Mouse (Mus musculus) MN1 (cell line): ENCODE data around the gene Dnph1.
A peak's percentile ranks its signal among the peaks of the same experiment; 100 is the strongest.

Experiments
- DNase-seq: peaks from one replicate; pipeline ENCODE4 v3.0.0-alpha.2; 2016; ENCODE audit warnings: low spot score

The Dnph1 gene

DNA sequence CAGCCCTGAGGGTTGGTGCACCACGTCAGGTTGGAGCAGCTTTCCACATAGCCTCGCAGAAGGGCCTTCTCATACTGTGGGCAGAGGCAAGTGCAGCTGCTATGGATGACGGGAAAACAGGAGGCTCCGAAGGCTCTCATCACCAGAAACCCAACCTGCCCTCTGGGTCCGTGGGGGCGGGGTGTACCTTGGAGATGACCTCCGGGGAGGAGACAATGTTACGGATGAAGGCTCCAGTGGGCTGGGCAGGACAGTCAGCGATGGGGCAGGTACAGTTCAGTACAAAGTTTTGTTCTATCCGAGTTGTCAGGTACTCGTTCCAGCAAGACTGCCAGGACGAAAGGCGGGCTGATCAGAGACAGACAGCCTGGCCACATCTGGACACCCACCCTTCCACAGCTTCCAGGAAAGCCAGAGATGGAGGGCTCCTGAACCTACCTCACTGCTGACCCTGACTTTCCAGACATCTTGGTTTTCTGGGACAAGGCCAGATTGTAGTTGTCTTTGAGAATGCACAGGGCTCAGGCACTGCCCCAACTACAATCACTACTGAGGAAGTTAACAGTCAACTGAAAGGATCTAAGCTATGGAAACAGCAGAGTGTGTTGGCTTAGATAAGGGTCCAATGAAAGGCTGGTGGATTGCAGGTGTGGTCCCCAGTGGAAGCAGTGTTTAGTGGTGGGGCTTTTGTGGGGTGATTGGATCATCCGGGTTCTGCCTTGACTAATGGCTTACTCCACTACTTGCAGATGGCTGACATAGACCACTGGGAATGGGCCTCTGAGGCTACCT is 7.5 kb downstream of the Dnph1 start:
- DNase-seq = no peak

DNA sequence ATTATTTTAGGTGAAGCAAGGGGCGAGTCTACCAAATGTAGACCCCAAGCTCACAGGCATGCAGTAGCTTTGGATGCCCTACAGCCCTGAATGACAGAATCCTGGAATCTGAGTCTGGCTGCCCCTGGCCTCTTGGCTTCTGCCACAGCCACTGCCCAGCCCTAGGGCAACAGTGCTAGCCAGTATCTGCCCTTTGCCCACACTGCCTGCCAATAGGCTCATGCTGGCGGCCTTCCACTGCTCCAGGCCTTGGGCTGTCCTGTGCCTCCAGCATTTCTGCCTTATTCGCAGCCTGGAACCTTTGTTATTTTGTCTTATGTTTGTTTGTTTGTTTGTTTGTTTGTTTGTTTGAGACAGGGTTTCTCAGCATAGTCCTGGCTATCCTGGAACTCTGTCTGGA is 9.1 kb downstream of the Dnph1 start:
- no peak for DNase-seq

DNA sequence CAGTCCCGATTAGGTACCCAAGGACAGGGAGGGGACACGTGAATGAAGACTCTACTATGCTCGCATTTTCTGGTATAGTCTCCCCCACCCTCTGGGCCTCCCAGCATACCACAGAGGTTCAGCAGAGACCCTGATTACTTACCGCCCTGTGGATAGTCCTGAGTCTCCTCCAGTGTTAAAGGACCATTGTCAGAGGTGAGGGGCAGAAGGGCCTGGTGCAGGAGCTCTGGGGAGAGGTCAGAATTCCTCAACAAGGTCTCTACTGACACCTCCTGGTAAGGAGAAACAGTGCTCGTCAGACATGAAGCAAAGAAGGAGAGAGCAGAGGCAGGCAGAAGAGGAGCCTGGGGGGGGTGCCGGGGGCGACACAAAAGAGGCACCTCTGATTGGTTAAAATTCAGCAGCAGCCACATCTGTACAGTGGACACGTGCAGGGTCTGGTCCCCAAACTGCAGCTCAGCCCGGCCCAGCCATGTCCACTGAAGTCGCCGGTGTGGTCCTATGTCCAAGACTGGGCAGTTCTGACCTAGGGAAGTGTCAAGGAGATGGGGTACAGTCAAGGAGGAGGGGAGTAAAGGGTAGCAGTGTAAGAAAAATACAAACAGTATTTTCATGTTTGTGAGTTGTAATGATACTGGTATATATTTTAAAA is 14.7 kb downstream of the Dnph1 start:
- peak; percentile 52 for DNase-seq

DNA sequence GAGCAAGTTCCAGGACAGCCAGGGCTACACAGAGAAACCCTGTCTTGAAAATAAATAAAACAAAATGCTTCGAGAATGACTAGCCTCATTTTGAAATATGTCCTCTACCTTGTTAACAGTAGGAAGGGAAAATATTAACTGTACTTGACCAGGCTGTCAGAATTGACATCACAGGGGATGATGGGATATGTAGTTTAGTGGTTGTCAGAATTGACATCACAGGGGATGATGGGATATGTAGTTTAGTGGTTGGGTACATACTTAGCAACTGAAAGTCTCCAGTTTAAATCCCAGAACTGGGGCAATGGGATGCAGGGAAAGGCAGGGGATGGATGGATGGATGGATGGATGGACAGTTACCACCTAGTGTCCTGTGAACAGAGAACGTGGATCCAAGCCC is 16.8 kb downstream of the Dnph1 start:
- no peak for DNase-seq

DNA sequence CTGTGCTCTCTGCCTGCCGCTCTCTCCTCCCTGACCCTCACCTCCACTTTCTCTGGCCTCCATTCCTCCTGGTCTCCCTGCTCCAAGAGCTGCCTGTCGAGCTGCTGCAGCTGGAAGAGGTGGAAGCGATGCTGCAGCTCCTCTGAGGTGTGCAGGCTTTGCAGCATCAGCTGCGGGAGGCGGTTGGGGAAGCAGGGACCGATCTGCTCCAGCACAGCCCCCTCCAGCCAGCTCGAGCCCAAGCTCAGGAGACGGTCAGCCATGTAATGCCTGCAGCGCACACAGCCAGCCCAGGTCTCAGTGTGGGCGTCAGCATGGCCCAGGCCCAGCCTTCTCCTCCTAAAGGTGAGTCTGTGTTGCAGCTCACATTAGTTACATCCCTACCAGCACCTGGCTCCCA is 23.5 kb downstream of the Dnph1 start:
- no peak for DNase-seq

DNA sequence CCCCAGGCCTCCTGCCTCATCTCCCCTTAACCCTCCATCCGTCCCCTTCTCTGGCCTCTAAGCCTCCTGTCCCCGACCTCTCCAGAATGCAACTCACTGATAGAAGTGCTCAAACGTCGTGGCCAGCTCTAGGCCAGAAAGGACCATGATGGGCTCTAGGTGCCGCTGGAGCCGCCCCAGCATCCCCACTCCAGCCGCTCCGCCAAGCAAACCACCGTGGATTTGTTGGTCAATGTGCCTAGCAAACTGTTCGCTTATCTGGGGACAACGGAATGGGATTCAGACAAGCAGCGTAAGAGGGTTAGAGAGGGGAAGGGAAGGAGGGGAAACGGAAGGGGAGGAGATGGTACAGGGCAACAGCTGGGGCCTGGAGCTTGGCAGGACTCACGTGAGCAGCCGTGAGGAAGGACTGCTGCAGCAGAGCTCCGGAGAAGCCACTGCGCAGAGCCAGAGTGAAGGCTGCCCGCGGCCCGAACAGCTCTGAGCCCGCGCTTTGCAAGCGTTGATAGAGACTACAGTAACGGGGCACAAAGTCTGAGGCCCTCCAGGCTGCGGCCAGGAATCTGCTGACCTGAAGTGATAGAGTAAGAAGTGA is 24.0 kb downstream of the Dnph1 start:
- no peak for DNase-seq

DNA sequence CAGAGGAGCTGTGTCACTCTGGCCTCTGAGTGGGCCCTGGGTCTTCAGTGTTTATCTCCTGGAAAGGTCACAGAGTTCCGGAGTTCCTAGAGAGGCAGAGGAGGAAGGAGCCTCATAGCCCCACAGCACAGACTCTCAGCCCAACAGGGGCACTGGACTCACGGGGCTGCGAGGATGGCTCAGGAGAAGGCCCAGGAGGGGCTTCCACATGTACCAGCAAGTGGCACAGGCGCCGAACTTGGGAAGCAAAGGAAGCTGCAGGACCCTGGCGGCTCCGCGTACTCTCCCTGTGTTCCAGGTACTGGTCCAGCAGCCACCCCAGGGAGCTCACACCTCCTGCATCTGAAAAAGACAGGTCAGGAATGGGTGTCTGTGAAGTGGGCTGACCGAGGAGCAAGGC is 24.7 kb downstream of the Dnph1 start:
- DNase-seq = no peak

DNA sequence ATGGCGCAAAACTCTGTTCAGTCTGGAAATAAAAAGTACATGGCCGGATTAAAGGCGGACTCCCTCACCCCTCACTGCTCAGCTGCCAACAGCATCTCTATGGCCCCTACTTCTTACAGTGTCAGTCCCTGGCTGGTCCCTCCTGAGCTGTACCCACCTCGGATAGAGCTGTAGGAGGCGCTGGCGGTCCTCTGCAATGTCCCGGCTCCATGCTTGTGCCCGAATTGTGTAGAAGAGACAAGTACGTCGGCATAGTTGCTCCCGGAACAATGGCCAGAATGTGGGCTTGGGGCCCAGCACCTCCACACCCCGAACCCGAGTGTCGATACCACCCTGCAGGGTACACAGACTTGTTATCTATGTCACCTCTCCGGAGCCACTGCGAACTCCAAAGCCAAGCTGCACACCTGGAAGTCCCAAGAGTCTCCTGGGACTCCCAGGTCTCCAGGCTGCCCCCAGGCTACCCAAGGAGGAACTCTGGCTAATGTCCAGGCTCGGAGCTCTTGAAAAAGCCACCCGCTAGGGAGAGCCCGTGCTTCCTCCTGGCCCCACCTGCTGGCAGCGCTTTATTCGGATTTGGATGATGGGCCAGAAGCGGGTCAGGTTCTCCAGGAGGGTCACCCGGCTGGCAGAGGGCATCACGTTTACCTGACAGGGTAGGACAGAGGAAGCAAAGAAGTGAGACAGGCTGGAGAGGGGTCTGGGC is 25.6 kb downstream of the Dnph1 start:
- no peak for DNase-seq

DNA sequence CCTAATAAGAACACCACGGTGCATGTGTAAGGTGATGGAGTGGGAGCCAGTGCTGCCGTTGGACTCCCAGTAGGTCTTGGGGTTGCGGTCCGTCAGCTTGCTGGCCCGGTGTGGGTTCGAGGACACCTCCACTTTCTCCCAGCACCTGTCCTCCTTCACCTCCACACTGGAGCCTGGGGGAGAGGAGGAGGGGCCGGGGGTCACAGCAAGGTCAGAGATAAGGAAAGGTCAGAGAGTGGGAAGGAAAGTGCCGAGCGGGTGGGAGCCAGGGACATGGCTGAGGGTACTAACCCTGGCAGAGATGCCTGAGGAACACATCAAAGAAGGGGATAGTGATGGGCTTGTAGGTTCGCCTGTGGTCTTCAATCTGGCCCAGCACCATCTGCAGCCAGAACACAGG is 28.6 kb downstream of the Dnph1 start:
- no peak for DNase-seq

DNA sequence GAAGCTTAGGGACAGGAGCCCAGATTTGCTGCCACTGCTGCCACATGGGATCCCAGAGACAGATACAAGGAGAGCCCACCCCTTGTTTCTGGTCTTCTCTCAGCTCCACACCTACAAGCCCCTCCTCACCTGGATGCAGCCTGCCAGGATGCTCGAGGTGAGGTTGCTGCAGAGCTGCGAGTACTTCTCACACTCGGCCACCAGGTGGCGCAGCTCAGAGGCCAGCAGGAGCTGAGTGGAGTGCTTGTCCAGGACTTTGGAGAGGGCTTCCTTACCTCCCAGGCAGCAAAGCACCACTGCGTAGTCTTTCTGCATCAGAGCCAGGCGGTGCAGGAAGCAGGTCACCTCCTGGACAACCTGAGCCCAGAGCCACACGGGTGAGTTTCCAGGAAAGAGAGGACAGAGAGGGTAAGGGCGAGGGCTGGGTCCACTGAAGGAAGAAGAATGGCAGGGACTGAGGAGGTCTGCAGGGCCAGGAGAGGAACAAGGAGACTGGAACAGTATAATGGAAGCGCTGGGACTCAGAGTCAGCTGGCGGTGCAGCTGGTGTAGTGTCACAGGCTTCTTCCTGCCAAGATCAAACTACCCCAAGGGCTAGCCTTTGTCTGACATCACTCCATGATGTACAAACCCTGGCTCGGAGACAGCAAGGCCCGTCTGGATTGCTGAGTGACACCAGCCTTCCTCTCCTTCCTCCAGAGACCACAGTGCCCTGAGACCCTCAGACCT is 29.2 kb downstream of the Dnph1 start:
- DNase-seq = peak; percentile 74

DNA sequence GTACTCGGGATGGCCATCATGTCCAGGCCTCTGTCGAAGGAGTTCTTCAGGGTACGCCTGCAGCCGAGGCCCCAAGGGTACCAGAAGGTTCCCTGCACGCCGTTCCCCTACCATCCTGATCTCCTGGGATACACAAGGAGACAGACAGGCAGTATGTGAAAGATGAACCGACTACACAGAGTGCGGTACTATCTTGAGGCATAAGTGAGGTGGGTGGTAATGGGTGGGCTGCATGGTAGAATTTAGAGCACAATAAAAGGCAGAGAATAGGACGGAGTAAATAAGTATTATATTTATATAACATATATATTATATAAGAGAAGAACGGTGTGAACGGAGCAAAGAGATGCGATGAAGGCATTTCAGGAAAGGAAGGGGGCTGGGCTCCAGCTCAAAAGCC is 47.1 kb downstream of the Dnph1 start:
- no peak for DNase-seq

DNA sequence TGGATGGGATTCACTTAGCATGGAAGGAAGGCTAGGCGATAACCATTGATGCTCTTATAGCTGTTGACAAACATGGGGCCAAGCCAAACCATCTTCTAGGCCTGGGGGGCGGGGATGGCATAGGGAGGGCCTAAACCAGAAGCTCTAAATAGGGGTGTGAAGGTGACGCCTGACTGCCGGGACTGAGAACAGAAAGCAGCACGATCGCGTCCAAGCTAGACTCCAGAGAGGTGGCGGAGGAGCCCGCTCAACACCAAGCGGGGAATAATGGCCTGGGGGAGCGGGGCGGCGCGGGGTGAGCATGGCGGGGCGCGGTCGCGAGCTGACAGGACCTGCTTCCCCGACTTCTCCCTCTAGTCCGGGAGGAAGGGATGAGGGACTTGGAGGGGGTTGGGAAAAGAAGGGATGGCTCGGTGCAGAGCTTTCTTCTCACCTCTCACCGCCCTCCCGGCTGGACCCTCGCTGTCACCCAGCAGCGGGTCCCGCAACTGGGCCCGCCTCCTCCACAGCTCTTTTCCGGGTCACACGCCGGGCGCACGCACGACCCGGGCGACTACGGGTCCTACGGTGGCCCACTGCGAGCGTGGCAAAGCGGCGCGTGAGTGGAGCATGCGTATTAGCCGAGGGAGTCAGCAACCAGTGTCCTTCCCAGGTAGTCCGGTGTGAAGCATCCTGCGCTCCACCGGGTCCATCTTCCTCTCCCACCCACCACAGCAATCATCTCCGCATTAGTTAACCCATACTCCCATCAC is 49.5 kb downstream of the Dnph1 start, which contains the start of gene Cul9:
Cul9 (minus strand) TSS at position 576 of the 752 bp plus-strand sequence.
- peak; percentile 87 for DNase-seq

DNA sequence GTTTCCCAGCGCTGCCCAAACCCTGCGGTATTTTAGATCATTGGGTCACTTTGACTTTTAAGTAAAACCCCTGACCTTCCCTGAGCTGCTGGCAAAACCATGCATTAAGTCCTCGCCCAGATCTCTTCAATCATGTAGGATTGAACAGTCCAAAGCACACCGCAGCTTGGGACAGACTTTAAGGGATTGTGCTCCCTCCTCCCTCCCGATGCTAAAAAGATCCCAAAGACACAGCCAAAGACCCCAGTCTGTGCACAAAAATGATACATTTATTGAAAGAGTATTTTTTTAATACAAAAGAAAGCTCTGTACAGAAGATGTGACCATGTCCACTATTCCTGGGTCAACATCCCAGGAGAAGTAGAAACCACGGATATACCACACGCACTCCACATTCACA is 50.1 kb downstream of the Dnph1 start:
- DNase-seq = no peak

DNA sequence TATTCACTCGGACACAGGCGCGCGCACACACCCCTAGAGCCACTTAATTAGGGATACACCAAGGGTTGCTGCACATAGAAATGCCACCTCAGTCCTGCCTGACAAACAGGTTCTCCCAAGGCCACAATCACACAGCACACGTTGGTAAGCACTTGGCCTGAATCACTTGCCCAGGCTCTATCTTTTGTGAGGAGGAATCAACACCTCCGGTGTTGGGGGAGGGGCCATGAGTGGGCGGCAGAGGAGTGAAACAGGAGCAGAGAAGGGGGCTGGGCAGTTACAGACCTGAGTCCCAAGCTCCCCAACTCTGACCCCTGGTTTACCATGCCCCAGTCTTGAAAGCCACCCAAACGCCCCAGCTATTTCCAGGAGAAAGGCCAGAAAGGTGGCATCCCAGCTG is 50.5 kb downstream of the Dnph1 start:
- peak; percentile 40 for DNase-seq

DNA sequence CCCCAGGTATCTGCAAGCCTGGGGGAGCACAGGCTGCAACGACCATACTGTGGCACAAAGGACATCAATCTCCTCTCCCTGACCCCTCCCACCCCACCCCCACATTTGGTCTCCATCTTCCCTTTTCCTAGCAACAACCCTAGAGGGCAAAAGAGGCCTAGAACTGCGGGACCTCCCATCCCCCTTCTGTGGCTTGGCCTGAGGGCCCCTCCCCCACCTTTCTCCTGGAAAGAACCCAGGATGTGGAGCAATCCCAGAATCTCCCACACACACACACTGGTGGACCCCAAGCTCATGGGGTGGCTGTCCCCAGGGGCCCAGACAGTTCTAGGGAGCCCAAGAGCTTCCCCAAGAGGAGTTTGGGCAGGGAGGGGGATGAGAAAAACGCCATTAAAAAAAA is 51.4 kb downstream of the Dnph1 start:
- DNase-seq = peak; percentile 34

DNA sequence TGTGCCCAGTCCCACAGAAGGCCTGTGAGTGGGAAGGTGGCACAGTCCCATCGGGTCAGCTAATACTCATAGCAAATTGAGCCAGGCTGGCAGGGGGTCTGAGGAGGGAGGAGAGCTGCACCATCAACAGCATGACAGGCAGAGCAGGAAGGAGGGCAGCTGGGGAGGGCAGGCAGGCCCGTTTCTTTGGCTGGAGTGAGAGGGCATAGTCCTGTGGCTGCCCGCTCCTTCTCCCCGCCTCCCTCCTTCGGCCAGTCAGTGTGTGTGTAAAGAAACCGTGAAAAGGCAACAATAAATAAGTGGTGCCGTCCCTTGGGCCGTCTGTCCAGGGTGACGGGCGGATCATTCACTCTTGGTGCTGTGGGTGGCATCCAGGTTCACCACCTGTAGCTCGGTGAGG is 52.2 kb downstream of the Dnph1 start:
- DNase-seq = no peak

DNA sequence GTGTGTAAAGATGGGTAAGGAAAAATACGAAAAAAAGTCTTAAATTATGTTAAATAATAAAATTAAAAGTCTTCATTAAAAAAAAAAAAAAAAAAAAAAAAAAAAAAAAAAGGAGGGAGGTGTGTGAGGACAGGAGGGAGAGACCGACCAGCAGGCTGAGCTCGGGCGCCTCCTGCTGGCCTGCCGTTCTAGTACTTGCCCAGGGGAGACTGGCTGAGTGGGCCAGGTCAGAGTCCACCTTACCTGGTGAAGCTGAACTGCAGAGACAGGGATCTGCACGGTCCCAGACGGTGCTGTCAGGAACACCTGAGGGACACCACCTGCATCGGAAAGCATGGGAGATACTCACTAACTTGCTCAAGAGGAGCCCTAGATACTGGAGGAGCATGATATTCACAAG is 52.7 kb downstream of the Dnph1 start:
- DNase-seq = peak; percentile 71
